Mouse (Mus musculus): ENCODE data around the gene Abraxas1. TPM values are rescaled to one million over a fixed set of nuclear protein-coding genes. Genes with fewer than 3 reads are reported as not detected.
A peak's percentile ranks its signal among the peaks of the same experiment; 100 is the strongest.

The Abraxas1 gene
- total and polyA plus RNA-seq, 3 experiments: 14.2 to 26.4 TPM; not detected in 1

DNA sequence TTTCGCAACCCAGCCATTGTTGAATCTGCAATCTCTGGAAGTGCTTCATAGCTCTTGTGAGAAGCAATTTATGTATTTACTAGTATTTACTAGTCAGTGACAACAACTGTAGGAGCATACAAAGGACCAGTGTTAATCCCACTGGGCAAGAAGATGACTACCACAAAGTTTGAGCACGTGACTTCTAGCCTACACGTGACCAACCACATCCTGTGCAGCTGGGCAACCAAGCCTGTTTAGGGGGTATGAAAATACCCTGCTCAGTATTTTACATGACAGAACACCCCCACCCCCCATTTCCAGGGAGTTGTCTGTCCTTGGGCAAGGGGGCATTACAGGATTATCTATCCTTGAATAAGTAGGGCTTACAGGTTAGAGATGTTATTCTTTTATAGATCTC is 35.8 kb upstream of the Abraxas1 start:
- peak; percentile 52; the same call in 1 of the 2 replicates for TF ChIP-seq USF1 (IDR thresholded peaks at IDR 0.05; ENCODE audit: low read depth, low read length)
- TF ChIP-seq MXI1 (IDR thresholded peaks at IDR 0.05; ENCODE audit: low read depth, low read length): no peak
- no peaks in the 10 kb centered on the region for H3K36me3 ChIP-seq (ENCODE audit: control insufficient read depth in 1 of 2, insufficient read depth in 2 of 2, low read length in 2 of 2)
- H3K9me3 ChIP-seq (replicated peaks; ENCODE audit: insufficient read depth, low read length): no peaks in the 10 kb centered on the region
- DNase-seq (ENCODE audit: low read depth, low spot score): no peak
- H3K27me3 ChIP-seq (ENCODE audit: control insufficient read depth in 1 of 2, insufficient read depth in 2 of 2, low read length in 2 of 2): peaks cover 0 to 3% of the 10 kb centered on the region in 2 experiments; a peak in 1 of 4 replicates
- H3K4me3 ChIP-seq (ENCODE audit: control insufficient read depth in 1 of 2, insufficient read depth in 1 of 2, low read depth in 2 of 2, low read length in 2 of 2): no peak overlapping the region
- H3K4me1 ChIP-seq (ENCODE audit: control insufficient read depth in 1 of 2, insufficient read depth in 2 of 2, low read length in 2 of 2): no peaks in the 10 kb centered on the region
- H3K27ac ChIP-seq (ENCODE audit: control insufficient read depth, low read depth, low read length): no peak overlapping the region
- no peaks in the 10 kb centered on the region for H3K79me2 ChIP-seq (ENCODE audit: control insufficient read depth, insufficient read depth, low read length, poor library complexity)
- H3K9ac ChIP-seq (ENCODE audit: control insufficient read depth, low read depth, low read length, poor library complexity, severe bottlenecking): no peak overlapping the region

GRCm38 (mm10) chr5:100853963-100854362 is 33.2 kb upstream of the Abraxas1 start:
- peaks cover 0 to 3% of the 10 kb centered on the region in 2 experiments; a peak in 1 of 4 replicates for H3K27me3 ChIP-seq (ENCODE audit: control insufficient read depth in 1 of 2, insufficient read depth in 2 of 2, low read length in 2 of 2)
- H3K79me2 ChIP-seq (ENCODE audit: control insufficient read depth, insufficient read depth, low read length, poor library complexity): no peaks in the 10 kb centered on the region
- H3K9ac ChIP-seq (ENCODE audit: control insufficient read depth, low read depth, low read length, poor library complexity, severe bottlenecking): no peak overlapping the region
- H3K4me1 ChIP-seq (ENCODE audit: control insufficient read depth in 1 of 2, insufficient read depth in 2 of 2, low read length in 2 of 2): no peaks in the 10 kb centered on the region
- no peak for DNase-seq (ENCODE audit: low read depth, low spot score)
- H3K9me3 ChIP-seq (replicated peaks; ENCODE audit: insufficient read depth, low read length): no peaks in the 10 kb centered on the region
- TF ChIP-seq TAL1 (IDR thresholded peaks at IDR 0.05; ENCODE audit: low read length): no peak
- TF ChIP-seq MEF2A (IDR thresholded peaks at IDR 0.05; ENCODE audit: extremely low read depth, insufficient replicate concordance, low read depth, low read length, poor library complexity, severe bottlenecking): no peak
- no peak for TF ChIP-seq MAFK (IDR thresholded peaks at IDR 0.05; ENCODE audit: borderline replicate concordance, low read depth, low read length)
- no peak for TF ChIP-seq ZNF384 (IDR thresholded peaks at IDR 0.05; ENCODE audit: low read depth, low read length)
- TF ChIP-seq ZMIZ1 (IDR thresholded peaks at IDR 0.05; ENCODE audit: low read depth, low read length): no peak
- no peak for TF ChIP-seq UBTF (IDR thresholded peaks at IDR 0.05; ENCODE audit: borderline replicate concordance, insufficient read depth, low read depth, low read length)
- TF ChIP-seq MAX (IDR thresholded peaks at IDR 0.05; ENCODE audit: low read length): no peak
- no peak for TF ChIP-seq GABPA (IDR thresholded peaks at IDR 0.05; ENCODE audit: low read depth, low read length)
- TF ChIP-seq ZKSCAN1 (IDR thresholded peaks at IDR 0.05; ENCODE audit: low read depth, low read length): no peak
- TF ChIP-seq GATA1 (IDR thresholded peaks at IDR 0.05; ENCODE audit: low read depth, low read length): no peak
- TF ChIP-seq MYB (IDR thresholded peaks at IDR 0.05; ENCODE audit: low read depth, low read length): no peak
- no peak for TF ChIP-seq RAD21 (IDR thresholded peaks at IDR 0.05; ENCODE audit: low read depth, low read length)
- no peak for TF ChIP-seq POLR2AphosphoS2 (IDR thresholded peaks at IDR 0.05; ENCODE audit: low read length)
- TF ChIP-seq ELF1 (IDR thresholded peaks at IDR 0.05; ENCODE audit: low read depth, low read length): no peak
- TF ChIP-seq NELFE (IDR thresholded peaks at IDR 0.05; ENCODE audit: low read depth, low read length): no peak
- no peak for TF ChIP-seq TCF12 (IDR thresholded peaks at IDR 0.05; ENCODE audit: low read depth, low read length)
- TF ChIP-seq EP300 (IDR thresholded peaks at IDR 0.05; ENCODE audit: low read depth in 1 of 2, low read length in 2 of 2): no peak
- no peak overlapping the region for H3K27ac ChIP-seq (ENCODE audit: control insufficient read depth, low read depth, low read length)
- H3K4me3 ChIP-seq (ENCODE audit: control insufficient read depth in 1 of 2, insufficient read depth in 1 of 2, low read depth in 2 of 2, low read length in 2 of 2): no peak overlapping the region
- H3K36me3 ChIP-seq (ENCODE audit: control insufficient read depth in 1 of 2, insufficient read depth in 2 of 2, low read length in 2 of 2): no peaks in the 10 kb centered on the region
